Mouse (Mus musculus): ENCODE results near the gene Tecr. TPM values are rescaled to one million over a fixed set of nuclear protein-coding genes. Genes with fewer than 3 reads are reported as not detected.
A peak's percentile ranks its signal among the peaks of the same experiment; 100 is the strongest.
"Not testable (repeated sequence)": the region's sequence is repeated elsewhere in the genome, so short reads cannot be mapped to it uniquely, and the experiment has no call there.

The Tecr gene
- polyA plus RNA-seq, 1 experiment: 309 TPM

- Histone ChIP-seq H3K4me1 (ENCODE audit: control insufficient read depth, insufficient read depth, insufficient read length) (peaks cover 11% of the 10 kb centered on the region; the same call in 1 of the 2 replicates), H3K36me3 (ENCODE audit: control insufficient read depth, insufficient read depth, low read length) (peaks cover 23% of the 10 kb centered on the region)
Measured at GRCm38 (mm10) chr8:83609086-83609485, 1.3 kb upstream of the Tecr start.

GRCm38 (mm10) chr8:83608398-83608829 is 643 bp upstream of the Tecr start:
- under 1% methylated on average over 51 of the region's 51 CpGs for WGBS
- peak overlapping the region; percentile 96 for H3K27ac ChIP-seq (ENCODE audit: insufficient read depth, low read length)
- no peak for TF ChIP-seq CTCF (IDR thresholded peaks at IDR 0.05; ENCODE audit: extremely low read depth, insufficient read depth, insufficient read length, insufficient replicate concordance)
- TF ChIP-seq POLR2A (IDR thresholded peaks at IDR 0.05; ENCODE audit: low read depth, low read length): no peak; the same call in 1 of the 2 replicates
- DNase-seq (ENCODE audit: low read depth in 1 of 2, low spot score in 2 of 2): peak in 1 of 2 experiments; percentile 76
- peaks cover 21% of the 10 kb centered on the region for H3K36me3 ChIP-seq (ENCODE audit: control insufficient read depth, insufficient read depth, low read length)
- no peaks in the 10 kb centered on the region for H3K27me3 ChIP-seq (ENCODE audit: control insufficient read depth, insufficient read depth, low read length)
- peaks cover 11% of the 10 kb centered on the region; the same call in 1 of the 2 replicates for H3K4me1 ChIP-seq (ENCODE audit: control insufficient read depth, insufficient read depth, insufficient read length)
- H3K4me3 ChIP-seq (ENCODE audit: extremely low read depth, insufficient read depth, insufficient read length): peak overlapping the region; percentile 92

More at GRCm38 (mm10) chr8:83609086-83609485, 1.3 kb upstream of the Tecr start:
- Histone ChIP-seq H3K4me3 (ENCODE audit: extremely low read depth, insufficient read depth, insufficient read length) (peak overlapping the region; percentile 92), H3K27ac (ENCODE audit: insufficient read depth, low read length) (peak overlapping the region; percentile 96; the same call in 1 of the 2 replicates), H3K27me3 (ENCODE audit: control insufficient read depth, insufficient read depth, low read length) (no peaks in the 10 kb centered on the region)
- WGBS: 5% methylated on average over 9 of the region's 9 CpGs
- no peak for DNase-seq (ENCODE audit: low read depth in 1 of 2, low spot score in 2 of 2)
- no peak for TF ChIP-seq CTCF (IDR thresholded peaks at IDR 0.05; ENCODE audit: extremely low read depth, insufficient read depth, insufficient read length, insufficient replicate concordance)
- no peak for TF ChIP-seq POLR2A (IDR thresholded peaks at IDR 0.05; ENCODE audit: low read depth, low read length)

GRCm38 (mm10) chr8:83602650-83603029 is 5.1 kb downstream of the Tecr start:
- Histone ChIP-seq H3K36me3 (ENCODE audit: control insufficient read depth, insufficient read depth, low read length) (no peaks in the 10 kb centered on the region), H3K4me3 (ENCODE audit: extremely low read depth, insufficient read depth, insufficient read length) (no peak overlapping the region), H3K27ac (ENCODE audit: insufficient read depth, low read length) (no peak overlapping the region), H3K27me3 (ENCODE audit: control insufficient read depth, insufficient read depth, low read length) (no peaks in the 10 kb centered on the region), H3K4me1 (ENCODE audit: control insufficient read depth, insufficient read depth, insufficient read length) (no peaks in the 10 kb centered on the region; the same call in 1 of the 2 replicates)
- 88% methylated on average over 2 of the region's 2 CpGs for WGBS
- no peak for TF ChIP-seq CTCF (IDR thresholded peaks at IDR 0.05; ENCODE audit: extremely low read depth, insufficient read depth, insufficient read length, insufficient replicate concordance)
- no peak for TF ChIP-seq POLR2A (IDR thresholded peaks at IDR 0.05; ENCODE audit: low read depth, low read length)
- no peak for DNase-seq (ENCODE audit: low read depth in 1 of 2, low spot score in 2 of 2)

- no peak overlapping the region for H3K4me3 ChIP-seq (ENCODE audit: extremely low read depth, insufficient read depth, insufficient read length)
- H3K4me1 ChIP-seq (ENCODE audit: control insufficient read depth, insufficient read depth, insufficient read length): no peaks in the 10 kb centered on the region
- no peak for DNase-seq (ENCODE audit: low read depth in 1 of 2, low spot score in 2 of 2)
- H3K27me3 ChIP-seq (ENCODE audit: control insufficient read depth, insufficient read depth, low read length): no peaks in the 10 kb centered on the region
- peak overlapping the region; percentile 39; the same call in 1 of the 2 replicates for H3K27ac ChIP-seq (ENCODE audit: insufficient read depth, low read length)
- TF ChIP-seq POLR2A (IDR thresholded peaks at IDR 0.05; ENCODE audit: low read depth, low read length) (no peak), CTCF (IDR thresholded peaks at IDR 0.05; ENCODE audit: extremely low read depth, insufficient read depth, insufficient read length, insufficient replicate concordance) (no peak)
- H3K36me3 ChIP-seq (ENCODE audit: control insufficient read depth, insufficient read depth, low read length): no peaks in the 10 kb centered on the region
Measured at GRCm38 (mm10) chr8:83599814-83600213, 8.0 kb downstream of the Tecr start.

- no peak for DNase-seq (ENCODE audit: low read depth in 1 of 2, low spot score in 2 of 2)
- Histone ChIP-seq H3K4me3 (ENCODE audit: extremely low read depth, insufficient read depth, insufficient read length) (no peak overlapping the region), H3K27me3 (ENCODE audit: control insufficient read depth, insufficient read depth, low read length) (no peaks in the 10 kb centered on the region), H3K36me3 (ENCODE audit: control insufficient read depth, insufficient read depth, low read length) (no peaks in the 10 kb centered on the region), H3K27ac (ENCODE audit: insufficient read depth, low read length) (no peak overlapping the region), H3K4me1 (ENCODE audit: control insufficient read depth, insufficient read depth, insufficient read length) (no peaks in the 10 kb centered on the region)
- WGBS: 80% methylated on average over 1 of the region's 1 CpGs
- no peak for TF ChIP-seq POLR2A (IDR thresholded peaks at IDR 0.05; ENCODE audit: low read depth, low read length)
- TF ChIP-seq CTCF (IDR thresholded peaks at IDR 0.05; ENCODE audit: extremely low read depth, insufficient read depth, insufficient read length, insufficient replicate concordance): no peak
Measured at GRCm38 (mm10) chr8:83598146-83598545, 9.6 kb downstream of the Tecr start.

GRCm38 (mm10) chr8:83596369-83596768 is 11.4 kb downstream of the Tecr start:
- no peaks in the 10 kb centered on the region; the same call in 1 of the 2 replicates for H3K4me1 ChIP-seq (ENCODE audit: control insufficient read depth, insufficient read depth, insufficient read length)
- H3K4me3 ChIP-seq (ENCODE audit: extremely low read depth, insufficient read depth, insufficient read length): no peak overlapping the region
- TF ChIP-seq CTCF (IDR thresholded peaks at IDR 0.05; ENCODE audit: extremely low read depth, insufficient read depth, insufficient read length, insufficient replicate concordance): no peak
- TF ChIP-seq POLR2A (IDR thresholded peaks at IDR 0.05; ENCODE audit: low read depth, low read length): no peak
- H3K27me3 ChIP-seq (ENCODE audit: control insufficient read depth, insufficient read depth, low read length): no peaks in the 10 kb centered on the region
- WGBS: 17% methylated on average over 3 of the region's 3 CpGs
- peak in 1 of 2 experiments; percentile 29 for DNase-seq (ENCODE audit: low read depth in 1 of 2, low spot score in 2 of 2)
- no peak overlapping the region for H3K27ac ChIP-seq (ENCODE audit: insufficient read depth, low read length)
- H3K36me3 ChIP-seq (ENCODE audit: control insufficient read depth, insufficient read depth, low read length): no peaks in the 10 kb centered on the region

- not testable (repeated sequence) for H3K4me1 ChIP-seq (ENCODE audit: control insufficient read depth, insufficient read depth, insufficient read length); H3K27me3 ChIP-seq (ENCODE audit: control insufficient read depth, insufficient read depth, low read length); H3K36me3 ChIP-seq (ENCODE audit: control insufficient read depth, insufficient read depth, low read length); H3K4me3 ChIP-seq (ENCODE audit: extremely low read depth, insufficient read depth, insufficient read length); DNase-seq (ENCODE audit: low read depth in 1 of 2, low spot score in 2 of 2)
- 34% methylated on average over 3 of the region's 3 CpGs for WGBS
- H3K27ac ChIP-seq (ENCODE audit: insufficient read depth, low read length): peak overlapping the region; percentile 77
Measured at GRCm38 (mm10) chr8:83595050-83595345, 12.8 kb downstream of the Tecr start.

Data from spleen, adult 2 months (tissue).